Mouse (Mus musculus) MN1 (cell line): ENCODE data around the gene Hrc.
"Not testable (repeated sequence)": the region's sequence is repeated elsewhere in the genome, so short reads cannot be mapped to it uniquely, and the experiment has no call there.

Experiments
- DNase-seq: peaks from one replicate; pipeline ENCODE4 v3.0.0-alpha.2; 2016; ENCODE audit warnings: low spot score

The Hrc gene

GRCm38 (mm10) chr7:45333431-45333982 is 1.6 kb upstream of the Hrc start, which contains the start of gene Trpm4:
Trpm4 (minus strand) TSS chr7:45333780.
- peak; percentile 68 for DNase-seq

- DNase-seq, result no peak
Measured at GRCm38 (mm10) chr7:45334605-45335004, 485 bp upstream of the Hrc start.

DNA sequence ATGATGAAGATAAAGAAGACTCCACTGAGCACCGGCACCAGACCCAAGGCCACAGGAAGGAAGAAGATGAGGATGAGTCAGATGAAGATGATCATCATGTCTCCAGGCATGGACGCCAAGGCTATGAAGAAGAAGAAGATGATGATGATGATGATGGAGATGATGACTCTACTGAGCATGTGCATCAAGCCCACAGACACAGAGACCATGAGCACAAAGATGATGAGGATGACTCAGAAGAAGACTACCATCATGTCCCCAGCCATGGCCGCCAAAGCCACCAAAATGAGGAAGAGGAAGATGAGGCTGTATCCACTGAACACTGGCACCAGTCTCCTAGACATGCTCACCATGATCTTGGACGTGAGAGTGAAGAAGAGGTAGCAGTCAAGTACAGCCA is 1.2 kb downstream of the Hrc start:
- DNase-seq, result no peak

DNA sequence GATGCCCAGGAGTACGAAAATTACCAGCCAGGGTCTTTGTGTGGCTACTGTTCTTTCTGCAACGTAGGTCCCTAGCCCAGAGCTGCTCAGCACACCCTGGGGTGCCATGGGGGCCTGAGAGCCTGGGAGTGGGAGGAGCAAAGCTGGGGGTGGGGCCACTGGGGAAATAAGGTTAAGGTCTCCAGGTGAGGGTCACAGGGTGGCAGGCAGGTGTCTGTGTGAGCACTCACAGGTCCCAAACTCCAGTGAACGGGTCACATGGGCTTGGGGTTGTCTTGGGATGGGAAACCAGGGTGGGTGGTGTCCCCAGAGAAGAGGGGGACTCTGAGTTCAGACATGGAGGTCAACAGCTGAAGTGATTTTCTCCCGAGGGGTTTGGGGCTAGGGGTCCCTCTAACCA is 2.4 kb downstream of the Hrc start:
- DNase-seq, result no peak

GRCm38 (mm10) chr7:45338161-45338911 is 3.2 kb downstream of the Hrc start:
- no peak for DNase-seq

- no peak for DNase-seq
Measured at GRCm38 (mm10) chr7:45339410-45340065, 4.4 kb downstream of the Hrc start.

GRCm38 (mm10) chr7:45340066-45340442 is 5.0 kb downstream of the Hrc start:
- DNase-seq, result no peak

GRCm38 (mm10) chr7:45340669-45341068 is 5.6 kb downstream of the Hrc start:
- DNase-seq, result no peak

- peak; percentile 60 for DNase-seq
Measured at GRCm38 (mm10) chr7:45341303-45341702, 6.2 kb downstream of the Hrc start.

DNA sequence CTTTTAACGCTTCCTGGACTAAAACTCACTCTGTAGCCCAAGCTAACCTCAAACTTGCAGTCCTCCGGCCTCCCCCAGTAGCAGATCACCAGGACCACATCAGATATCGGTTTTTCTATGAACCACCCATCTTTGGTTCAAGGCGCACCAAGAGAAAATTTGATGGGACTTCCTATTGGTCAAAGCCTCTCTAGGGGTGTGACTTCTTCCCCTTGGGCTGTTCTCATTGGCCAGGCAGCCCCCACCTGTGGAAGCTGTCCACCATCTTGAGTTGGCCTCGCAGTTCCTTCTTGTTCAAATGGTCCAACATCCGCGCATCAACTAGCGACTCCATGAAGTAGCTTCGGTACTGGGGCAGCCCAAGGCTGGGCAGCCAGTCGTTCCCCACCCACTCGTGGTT is 7.0 kb downstream of the Hrc start:
- no peak for DNase-seq

DNA sequence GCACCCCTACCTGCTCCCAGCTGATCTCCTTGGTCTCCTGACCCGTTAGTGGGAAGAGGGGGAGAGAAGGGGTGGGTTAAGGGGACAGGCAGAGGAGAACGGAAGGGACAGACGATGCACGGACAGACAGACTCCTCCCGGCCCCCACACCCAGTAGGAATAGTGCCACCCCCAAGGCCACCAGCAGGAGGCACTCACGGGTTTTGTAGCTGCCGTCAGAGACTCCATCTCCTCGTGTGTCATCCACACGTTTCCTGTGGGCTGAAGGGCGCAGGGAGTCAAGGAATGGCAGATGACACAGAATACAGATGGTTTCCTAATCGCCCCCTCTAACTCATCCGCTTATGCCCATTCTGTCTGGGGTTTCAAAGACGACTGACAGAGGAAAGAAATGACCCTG is 8.5 kb downstream of the Hrc start:
- no peak for DNase-seq

DNA sequence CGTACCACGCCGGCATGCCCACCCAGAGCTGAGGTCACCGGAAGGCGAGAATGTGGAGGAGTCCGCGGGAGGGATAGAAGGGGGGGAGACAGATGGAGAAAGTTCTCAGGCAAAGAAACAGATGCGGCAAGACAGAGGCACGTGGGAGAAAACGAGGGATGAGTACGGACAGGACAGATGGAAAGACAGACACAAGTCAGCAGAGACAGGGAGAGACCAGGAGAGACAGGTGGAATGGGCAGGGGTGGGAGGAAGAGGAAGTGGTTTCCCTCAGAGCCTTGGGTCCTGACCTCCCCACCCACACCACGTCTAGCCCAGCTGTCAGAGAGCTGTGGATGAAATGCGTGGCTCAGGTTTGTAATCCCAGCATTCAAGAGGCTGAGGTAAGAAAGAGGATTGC is 11.8 kb downstream of the Hrc start:
- DNase-seq, result no peak

GRCm38 (mm10) chr7:45353041-45353440 is 18.0 kb downstream of the Hrc start:
- DNase-seq, result no peak

DNA sequence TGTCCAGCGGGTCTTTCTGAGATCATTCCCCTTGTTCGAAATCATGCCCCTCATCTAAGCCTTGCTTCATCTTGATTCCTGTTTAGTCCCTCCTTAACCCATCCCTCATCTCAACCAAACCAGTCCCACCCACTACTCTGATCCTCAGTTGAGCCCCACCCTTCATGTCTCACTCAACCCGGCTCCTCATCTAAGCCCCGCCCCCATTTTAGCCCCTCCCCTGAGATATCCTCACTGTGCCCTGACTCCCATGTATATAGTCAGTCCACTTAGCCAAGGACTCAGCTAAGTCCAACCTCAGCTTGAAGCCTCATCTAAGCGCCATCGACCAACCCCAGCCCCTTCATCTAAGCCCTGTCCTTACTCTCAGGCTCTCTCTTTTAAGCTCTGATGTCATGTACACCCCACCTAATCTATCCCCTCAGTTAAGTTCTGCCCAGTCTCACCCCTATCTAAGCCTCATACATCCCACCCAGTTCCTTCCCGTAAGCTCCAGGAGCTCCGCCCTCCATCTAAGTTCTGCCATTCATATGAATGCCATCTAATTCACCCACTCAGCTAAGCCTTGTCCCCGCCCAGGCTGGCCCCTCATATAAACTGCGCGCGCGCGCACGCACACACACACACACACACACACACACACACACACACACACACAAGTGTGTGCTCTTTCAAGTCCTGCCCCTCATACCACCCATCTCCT is 20.4 kb downstream of the Hrc start:
- DNase-seq, result no peak

DNA sequence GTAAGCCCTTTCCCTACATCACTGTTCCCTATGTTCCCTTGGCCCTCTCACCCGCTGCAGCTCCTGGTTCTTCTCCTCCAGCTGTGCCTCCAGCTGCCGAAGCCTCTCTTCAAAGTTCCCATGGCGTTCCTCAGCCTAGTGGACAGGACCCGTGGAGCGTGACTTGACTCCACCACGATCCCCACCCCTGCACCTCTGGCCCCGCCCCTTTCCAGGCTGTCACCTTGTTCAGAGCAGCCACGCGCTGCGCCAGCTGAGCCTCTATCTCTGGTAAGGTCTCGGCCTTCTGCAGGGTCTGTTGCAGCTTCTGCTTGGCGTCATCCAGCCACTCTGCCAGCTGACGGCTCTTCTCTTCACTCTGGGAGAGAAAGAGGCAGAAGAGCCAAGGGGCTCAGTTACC is 21.0 kb downstream of the Hrc start:
- DNase-seq, result no peak

DNA sequence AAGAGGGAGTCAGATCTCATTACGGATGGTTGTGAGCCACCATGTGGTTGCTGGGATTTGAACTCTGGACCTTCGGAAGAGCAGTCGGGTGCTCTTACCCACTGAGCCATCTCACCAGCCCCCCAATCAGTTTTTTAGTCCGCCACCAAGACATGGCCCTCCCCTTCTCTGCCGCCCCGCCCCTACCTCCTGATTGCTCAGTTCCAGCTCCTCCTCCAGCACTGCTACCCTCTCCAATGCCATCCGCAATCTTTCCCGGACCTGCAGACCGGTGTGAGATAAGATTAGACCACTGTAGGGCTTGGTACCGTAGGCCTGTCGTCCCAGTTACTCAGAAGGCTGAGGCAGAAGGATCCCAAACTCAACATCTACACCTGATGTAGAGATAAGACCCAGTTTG is 24.0 kb downstream of the Hrc start:
- not testable (repeated sequence) for DNase-seq

DNA sequence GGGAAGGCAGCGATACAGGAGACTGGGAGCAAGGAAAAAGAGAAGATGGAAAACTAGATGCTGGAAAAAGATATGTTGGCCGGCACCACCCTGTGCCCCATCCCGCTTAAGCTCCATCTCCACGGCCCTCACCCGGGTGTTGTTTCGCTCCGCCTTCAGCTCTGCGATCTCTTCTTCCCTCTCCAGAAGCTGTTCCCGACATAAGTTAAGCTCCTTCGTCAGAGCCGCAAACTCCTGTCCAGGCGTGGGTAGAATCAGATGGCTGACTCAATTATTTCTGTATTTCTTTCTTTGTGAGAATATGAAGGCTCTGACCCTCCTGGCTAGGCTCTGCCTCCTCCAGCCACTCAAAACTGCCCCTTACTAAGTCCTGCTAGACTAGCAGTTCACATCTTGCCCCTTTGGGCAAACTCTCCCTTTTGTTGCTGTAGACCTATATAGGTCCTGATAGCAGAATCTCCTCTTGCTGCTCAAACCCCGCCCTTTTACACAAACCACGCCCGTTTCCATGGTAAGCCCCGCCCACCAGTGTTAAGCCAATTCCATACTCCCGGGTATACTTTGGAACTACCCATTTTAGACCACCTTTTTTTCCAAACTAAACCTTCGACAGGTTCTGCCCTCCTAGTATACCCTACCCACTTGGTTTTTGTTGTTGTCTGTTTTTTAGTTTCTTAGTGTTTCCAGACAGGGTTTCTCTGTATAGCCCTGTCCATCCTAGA is 25.5 kb downstream of the Hrc start:
- DNase-seq, result no peak

DNA sequence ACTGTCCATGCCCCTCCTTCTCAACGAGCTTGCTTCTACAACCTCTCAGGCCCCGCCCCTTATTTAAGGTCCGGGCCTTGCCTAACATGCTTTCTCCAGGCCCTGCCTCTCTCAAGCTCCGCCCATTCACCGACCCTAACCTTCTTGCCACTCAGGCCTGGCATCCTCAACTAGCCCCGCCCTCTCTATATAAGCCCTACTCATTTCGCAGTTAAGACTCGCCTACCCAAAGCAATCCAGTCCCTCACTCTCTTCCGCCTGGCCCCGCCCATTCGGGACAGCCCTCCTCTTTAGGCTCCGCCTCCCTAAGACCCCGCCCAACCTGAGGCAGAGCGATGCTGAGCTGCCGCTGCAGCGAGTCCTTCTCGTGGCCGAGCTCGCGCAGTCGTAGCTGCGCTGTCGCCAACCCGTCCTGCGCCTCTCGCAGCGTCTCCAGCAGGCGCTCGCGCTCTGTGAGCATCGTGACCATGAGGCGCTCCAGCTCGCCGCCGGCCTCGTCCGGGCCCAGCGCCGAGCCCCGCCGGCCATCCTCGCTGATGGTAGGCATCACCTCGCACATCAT is 26.2 kb downstream of the Hrc start:
- DNase-seq, result no peak

GRCm38 (mm10) chr7:45362801-45363200 is 27.7 kb downstream of the Hrc start:
- DNase-seq, result no peak

- DNase-seq, result no peak
Measured at GRCm38 (mm10) chr7:45363983-45364382, 28.9 kb downstream of the Hrc start.

- DNase-seq, result peak; percentile 54
Measured at GRCm38 (mm10) chr7:45365742-45366651, 30.9 kb downstream of the Hrc start.
